Mouse (Mus musculus) liver, adult 2 months (tissue): Measurements from ENCODE around the gene Rnf186.

ENCODE experiments used
- CTCF ChIP-seq: fragments of 200-500 bp; IDR thresholded peaks from 2 replicates; pipeline ENCODE4 v1.5.1; 2011; ENCODE audit warnings: low read depth, low read length, control low read depth
- POLR2A ChIP-seq: fragments of 200-500 bp; IDR thresholded peaks from 2 replicates; pipeline ENCODE4 v1.6.1; 2011; ENCODE audit warnings: low read length, control low read depth; ENCODE audit not compliant: insufficient read depth; ENCODE audit errors: extremely low read depth

DNA sequence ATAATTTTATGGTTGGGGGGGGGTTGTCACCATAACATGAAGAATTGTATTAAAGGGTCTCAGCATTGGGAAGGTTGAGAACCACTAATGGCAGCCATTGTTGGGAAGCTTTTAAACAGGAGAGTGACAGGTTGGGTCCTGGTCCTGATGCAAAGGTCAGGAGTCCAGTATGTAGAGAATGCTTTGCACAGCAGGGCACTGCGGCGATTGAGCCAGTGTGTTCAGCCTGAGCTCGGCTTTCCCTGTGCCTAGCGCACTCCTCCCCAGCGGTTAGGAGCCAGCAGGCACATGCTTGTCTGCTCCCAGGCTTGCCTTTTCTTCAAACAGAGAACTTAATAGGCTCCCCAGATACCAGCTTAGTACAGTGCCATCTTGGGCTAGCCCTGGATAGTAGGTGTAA lies 19.4 kb downstream of the Rnf186 start:
- TF ChIP-seq CTCF (no peak), POLR2A (no peak)
